Mouse (Mus musculus) adrenal gland, adult 18-20 months (tissue): ENCODE data around the gene Hormad2. TPM values are rescaled to one million over a fixed set of nuclear protein-coding genes. Genes with fewer than 3 reads are reported as not detected.

ENCODE experiments used
- DNase-seq, 2 experiments: peaks; one replicate each; pipeline ENCODE4 v3.0.0; 2021 to 2022; ENCODE audit warnings: low spot score in 2 of 2
- long read RNA-seq, 2 experiments: library from polyadenylated mRNA; stranded (forward); transcript quantifications; one replicate each; pipeline ENCODE4 v2.0.0; 2021
- total RNA-seq, 2 experiments: library from RNA; stranded (reverse); gene quantifications; 1 replicate in 1 of 2; 2 replicates in 1 of 2; pipeline ENCODE4 v1.2.3; 2021

Gene Hormad2
- under 1 TPM; 0.30 to 0.77 TPM for total RNA-seq
- long read RNA-seq, experiment 1: 0 reads
- long read RNA-seq, experiment 2: 0 reads

DNA sequence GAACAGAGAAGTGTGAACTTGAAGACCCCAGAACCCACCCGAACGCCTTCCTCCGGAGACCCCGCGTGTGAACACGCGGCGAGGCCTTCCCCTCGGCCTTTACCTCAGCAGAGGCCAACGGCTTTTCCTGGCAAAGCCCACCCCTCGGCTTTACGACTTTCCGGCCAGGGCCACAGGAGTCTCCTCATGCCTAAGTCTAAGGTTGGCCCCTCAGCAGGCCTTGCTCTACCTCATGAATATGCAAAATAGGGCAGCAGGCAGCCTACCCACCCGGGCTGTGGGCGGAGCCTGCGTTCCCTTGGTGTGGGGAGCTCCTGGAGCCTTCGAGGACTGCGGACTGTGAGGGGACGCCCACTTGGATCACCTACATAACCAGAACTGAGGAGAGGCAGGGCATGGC is at the start of gene Hormad2:
Gene Hormad2 (minus strand): TSS at position 128 of the 400 bp plus-strand sequence.
- DNase-seq: no peak

DNA sequence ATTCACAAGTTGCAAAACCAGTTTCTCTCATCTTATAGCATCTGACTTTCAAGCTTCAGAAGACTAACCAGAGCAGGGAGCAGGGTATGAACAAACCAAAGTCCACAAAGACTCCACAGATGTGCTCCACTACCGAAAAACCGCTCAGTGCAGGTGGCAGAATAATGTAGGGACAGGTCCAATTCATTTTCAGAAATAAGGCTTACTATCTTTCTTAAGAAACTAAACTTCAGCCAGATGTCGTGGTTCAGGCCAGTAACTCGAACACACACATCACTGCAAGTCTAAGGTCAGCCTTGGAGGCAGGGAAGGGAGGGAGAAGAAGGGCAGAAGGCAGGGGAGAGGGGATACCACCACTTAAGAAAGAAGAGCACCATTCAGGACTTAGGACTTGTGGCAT is 48.3 kb upstream of the Hormad2 start:
- no peak for DNase-seq

DNA sequence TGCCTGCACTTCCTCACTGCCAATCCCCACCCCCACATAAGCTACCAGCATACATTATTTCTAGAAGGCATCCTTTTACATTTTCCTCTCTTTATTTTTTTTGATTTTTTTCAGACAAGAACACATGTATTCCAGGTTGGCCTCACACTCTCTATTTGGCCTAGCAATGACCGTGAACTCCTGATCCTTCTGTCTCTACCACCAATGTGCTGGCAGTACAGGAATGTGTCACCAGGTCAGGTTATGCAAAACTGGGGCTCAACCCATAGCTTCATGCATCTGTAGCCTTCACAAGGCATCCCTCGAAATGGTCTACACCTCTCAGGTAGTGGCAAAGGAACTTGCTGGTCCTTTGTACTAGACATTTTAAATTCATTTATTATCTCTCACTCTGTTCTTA is 47.9 kb upstream of the Hormad2 start:
- no peak for DNase-seq

DNA sequence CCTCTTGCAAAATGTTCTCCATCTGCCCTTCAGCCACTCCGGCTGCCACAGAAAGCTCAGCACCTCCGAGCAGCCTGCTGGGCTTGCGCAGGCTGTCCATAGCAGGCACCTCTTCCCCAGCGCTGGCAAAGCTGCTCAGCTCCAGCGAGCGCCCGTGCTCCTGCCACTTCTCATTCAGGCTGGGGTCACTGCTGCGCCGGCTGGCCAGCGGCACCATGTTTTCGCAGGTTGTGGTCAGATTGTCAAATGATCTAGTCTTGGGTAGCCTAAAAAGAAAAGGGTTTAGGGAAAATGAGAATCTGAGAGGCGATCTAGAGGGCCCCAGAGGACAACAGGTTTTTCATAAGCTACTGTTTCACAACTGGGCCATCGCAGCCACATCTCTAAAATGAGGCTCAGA is 47.5 kb upstream of the Hormad2 start:
- DNase-seq: no peak

DNA sequence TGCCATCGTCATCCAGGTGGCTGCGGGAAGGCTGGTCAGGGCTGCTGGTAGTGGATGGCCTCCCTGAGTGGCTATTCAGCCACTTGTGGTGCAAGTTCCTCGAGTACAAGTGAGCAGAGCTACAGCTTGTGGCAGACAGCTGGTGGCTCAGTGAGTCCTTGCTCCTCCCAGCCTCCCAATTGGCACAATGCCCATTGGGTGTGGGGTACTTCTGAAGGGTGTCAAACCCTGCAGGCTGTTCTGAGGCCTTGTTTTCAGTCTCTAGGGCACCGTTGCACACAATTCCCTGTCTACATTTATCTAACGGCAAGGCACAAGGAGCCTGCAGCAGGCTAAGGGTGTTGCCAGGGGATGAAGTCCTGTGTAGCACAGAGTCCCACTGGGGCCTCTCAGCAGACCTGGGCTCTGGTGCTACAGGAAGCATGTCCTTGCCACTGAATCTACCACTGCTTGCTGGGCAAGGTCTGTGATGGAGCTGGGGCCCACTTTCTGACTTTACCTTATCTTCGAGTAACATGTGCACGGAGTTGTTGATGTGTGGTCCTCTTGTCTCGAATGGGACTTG is 46.6 kb upstream of the Hormad2 start:
- peak in 1 of 2 experiments; percentile 19 for DNase-seq

DNA sequence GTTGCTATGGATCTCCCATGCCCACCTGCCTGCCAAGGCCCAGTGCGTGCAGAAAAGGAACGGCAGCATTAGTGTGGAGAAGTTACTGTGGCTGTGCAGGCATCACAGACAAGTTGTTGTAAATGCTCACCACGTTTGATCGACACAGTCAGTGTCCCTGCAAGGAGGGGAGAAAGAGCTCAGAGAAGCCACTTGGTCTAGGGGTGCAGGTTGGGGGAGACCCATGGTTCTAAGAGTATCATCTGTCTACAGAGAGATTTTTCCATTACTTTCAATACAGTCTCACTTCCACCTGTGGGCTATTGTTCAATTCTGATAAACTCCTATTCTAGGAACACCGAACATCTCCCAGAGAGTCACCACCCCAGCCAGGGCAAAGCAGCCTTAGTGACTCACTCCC is 43.6 kb upstream of the Hormad2 start:
- DNase-seq: no peak

DNA sequence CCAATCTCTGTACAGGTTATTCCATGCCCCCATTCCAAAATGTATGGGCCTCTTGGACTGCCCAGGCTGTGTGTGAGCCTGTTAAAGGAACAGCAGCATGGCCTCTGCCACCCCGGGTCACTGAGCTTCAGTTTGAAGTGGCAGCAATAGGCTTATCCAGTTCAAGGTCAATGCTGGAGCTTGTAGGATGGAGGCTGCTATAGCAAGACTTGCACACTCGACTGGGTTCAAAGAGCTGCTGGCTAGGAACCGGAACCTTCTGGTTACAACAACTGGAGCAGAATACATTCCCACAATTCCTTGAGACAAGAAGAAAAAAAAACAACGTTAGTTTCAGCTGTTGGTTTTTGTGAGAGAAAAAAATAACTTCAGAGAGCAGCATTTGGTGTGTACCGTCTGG is 41.7 kb upstream of the Hormad2 start:
- no peak for DNase-seq

DNA sequence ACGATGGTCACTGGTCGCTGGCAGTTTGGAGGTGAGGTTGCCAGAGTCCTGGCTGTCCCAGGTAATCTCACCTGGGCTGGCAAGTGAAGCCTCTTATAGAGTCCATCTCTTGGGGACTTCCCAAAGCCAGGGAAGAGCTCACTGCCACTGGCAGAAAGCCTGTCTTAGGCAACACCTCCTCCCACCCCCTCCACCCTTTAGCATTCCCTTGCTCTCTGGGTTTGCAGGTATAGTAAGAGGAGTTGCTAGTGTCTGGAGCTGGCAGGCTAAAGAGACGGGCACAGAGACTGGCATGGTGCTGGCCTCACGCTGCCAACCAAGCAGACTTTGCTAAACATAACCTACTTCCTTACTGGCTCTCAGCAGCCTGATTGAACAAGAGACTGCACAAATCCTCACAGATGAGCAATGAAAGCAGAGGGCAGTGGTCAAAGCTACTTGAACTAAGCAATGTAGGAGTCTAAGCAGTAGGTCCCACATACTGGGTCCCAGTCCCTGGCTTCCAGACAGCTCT is 35.3 kb upstream of the Hormad2 start:
- no peak for DNase-seq

DNA sequence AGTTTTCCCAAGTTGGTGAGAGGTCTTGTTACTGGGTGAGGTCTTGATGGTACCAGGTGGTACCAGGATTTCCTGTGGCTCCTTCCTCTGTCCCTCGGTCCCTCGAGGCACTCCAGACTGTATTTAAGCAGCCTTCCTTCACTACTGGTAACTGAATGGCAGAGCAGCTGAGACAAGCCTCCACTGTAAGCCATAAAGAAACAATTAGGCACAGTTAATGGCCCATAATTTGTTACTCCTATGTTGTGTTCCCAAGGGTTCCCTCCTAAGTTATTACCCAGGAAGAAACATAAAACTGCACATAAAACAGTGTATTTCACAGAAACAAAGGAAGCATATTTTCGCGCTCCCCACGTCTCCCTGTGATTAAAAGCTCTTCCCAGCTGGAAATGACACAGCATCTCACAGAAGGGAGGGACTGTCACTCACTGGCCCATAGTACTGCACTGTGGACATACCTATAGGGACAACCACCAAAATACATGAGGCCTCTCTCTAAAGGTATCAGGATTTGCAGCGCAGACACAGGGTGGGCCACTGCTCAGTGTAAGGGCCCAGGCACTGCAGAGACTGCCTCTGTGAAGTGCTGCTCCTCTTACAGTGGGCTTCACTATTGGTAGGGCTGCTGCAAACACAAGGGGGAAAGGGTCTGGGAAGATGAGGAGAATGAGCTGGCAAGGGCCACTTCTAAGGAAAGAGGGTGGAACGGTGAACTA is 31.7 kb upstream of the Hormad2 start:
- DNase-seq: no peak

DNA sequence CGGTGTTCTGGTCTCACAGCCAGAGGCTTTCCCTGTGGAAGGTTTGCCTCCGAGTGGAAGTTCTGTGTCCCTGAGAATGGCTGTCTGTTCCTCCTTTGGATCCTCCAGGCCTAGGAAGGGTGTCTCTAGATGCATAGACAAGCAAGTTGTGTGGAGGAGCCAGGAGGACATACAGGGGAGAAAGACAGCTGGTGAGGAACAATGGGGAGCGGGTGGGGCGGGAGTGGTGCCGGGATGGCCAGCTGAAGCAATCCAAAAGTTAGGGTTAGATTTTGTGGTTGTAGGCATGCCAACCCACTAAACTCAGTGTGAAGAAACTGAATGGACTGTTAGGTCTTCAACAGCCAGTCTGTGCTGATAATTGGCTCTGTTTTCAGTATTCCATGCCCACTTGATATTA is 30.8 kb upstream of the Hormad2 start:
- DNase-seq: no peak

DNA sequence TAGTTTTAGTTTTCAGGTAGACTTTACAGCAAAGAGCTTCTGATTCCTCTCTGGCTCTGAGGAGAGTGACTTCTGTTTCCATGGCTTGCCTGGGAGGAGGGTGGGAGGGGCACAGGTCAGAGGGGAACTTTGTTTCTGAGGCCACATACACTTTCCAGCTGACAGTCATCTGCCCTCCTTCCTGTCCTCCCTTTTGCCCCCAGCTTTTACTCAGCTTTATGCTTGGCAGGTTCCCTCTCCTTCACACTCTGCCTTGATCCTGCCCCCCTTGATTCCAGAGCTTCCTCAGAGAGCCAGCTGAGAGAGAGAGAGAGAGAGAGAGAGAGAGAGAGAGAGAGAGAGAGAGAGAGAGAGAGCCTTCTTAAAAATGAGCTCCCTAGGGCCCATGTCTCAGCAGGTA is 30.3 kb upstream of the Hormad2 start:
- DNase-seq: no peak

DNA sequence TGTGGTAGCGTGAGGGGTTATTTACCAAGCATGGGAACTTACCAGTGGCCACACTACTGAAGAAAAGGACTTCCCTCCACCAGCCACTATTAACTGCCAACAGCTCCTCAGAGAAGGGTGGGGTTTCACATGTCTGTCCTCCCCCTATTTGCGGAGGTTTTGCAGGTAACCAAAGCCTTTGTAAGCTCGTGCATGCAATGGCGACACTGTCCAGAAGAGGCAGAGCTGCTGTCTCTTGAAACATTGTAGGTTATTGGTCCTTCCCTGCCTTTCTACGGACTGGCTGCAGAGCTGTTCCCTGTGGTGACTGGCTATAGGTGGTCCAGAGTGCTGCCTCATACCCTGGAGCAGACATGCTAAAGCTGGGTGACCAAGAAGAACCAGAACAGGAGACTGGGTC is 28.2 kb upstream of the Hormad2 start:
- DNase-seq: no peak

DNA sequence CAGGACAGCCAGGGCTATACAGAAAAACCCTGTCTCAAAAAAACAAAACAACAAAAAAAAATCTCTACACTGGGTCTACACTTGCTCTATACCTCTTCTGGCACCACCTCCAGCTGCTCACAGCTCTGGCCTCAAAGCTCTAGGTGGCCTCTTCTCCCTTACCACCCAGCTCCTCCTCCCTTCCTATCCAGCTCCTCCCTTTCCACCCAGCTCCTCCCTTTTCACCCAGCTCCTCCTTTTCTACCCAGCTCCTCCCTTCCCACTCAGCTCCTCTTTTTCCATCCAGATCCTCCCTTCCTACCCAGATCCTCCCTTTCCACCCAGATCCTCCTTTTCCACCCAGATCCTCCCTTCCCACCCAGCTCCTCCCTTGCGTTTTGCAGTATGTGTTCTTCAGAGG is 26.5 kb upstream of the Hormad2 start:
- DNase-seq: no peak

DNA sequence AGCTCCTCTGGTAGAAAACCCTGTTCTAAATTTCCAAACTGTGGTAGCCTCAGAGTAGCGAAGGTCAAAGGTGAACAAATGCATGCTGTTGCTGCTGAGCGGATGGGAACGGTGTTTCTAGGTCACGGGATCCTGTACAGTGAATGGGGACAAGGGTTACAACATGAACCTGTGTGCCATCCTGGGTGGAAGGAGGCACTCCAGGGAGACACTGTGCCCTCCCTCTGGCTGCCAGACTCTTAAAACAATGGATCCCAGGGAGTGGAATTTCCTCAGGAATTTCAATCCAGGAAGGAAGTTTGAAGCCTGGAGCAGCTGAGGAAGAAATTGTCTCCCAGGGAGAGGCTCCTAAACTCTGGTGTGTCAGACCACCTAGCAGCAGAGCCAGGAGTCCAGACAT is 25.3 kb upstream of the Hormad2 start:
- DNase-seq: no peak

DNA sequence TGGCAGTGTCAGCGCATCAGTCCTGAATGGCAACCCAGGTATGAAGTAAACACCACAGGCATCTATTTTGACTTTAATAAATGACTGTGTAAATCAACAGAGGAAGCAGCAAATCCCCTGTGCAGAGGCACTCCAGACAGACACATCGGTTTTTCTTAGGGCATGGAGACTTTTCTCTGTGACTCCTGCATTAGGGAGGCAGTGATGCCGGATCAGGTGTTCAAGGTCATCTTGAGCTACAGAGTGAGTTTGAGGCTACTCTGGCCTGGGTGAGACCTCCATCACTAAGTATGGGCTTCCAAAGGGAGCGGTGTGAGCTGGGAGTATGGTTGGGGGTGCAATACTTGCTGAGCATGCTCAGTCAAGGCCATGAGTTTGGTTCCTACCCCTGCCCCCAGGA is 23.7 kb upstream of the Hormad2 start:
- no peak for DNase-seq

DNA sequence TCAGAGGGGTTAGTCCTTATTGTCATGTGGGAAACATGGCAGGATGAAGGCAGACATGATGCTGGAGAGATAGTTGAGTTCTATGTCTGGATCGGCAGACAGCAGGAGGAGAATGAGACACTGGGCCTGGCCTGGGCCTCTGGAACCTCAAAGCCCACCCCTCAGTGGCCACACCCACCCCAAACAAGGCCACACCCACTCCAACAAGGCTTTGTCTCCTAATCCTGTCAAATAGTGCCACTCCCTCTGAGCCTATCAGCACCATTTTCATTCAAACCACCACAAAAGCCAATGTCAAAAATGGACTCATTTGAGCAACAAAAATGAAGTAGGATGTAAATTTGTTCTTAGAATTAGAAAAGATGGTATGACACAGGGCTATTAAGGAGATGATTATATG is 23.3 kb upstream of the Hormad2 start:
- DNase-seq: no peak

DNA sequence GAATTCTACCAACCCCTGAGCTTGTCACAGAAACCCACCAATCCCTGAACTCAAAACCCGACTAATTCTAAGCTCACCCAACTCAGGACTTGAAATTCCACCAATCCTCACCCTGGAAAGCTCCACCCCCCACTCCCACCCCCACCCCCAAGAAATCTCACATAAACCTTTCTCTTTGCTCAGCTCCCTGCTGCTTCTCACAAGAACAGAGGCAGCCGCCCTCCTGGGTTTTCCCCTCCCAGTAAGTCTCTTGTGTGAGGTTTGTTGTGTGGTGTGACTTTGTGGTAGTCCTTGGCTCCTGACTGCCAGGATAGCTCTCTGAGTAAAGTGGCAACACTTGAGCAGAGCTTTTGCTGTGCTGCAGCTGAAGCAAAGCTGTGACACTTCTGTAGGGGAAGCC is 22.0 kb upstream of the Hormad2 start:
- DNase-seq: no peak

DNA sequence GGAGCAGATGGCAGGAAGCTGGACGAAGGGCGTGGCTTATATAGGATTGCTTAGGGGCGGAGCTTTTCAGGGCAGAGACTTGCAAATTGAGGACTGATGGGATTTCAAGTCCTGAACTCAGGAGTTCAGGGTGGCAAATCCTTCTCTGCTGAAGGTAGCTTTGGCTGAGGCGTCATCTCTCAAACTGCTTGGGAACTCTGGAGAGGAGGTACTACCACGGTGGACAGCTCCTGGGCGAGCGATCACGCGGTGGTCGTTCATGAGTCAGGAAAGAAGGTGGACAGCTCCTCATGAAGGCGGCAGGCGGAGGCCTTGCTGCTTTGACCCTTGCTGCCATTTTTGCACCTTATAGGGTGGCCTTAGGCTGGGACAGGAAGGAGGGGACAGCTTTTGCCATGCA is 20.2 kb upstream of the Hormad2 start:
- no peak for DNase-seq

DNA sequence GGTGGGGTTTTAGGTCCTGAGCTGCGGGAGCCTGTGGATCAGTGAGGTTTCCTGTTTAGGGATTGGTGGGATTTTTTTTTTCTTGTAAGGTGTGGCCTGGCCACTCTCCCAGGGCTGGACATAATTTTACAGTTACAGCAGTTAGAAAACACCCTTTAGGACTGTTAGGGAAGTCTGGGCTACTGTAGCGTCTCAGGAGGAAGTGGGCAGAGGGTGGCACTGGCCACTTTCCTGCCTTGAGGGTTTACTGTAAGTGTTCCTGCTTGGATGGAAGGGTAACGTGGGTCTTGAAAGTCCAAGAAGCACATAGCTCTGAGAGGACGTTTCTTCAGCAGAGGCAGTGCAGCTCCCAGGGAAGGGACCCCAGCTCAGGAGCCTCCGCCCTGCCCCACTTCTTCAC is 19.7 kb upstream of the Hormad2 start:
- no peak for DNase-seq

DNA sequence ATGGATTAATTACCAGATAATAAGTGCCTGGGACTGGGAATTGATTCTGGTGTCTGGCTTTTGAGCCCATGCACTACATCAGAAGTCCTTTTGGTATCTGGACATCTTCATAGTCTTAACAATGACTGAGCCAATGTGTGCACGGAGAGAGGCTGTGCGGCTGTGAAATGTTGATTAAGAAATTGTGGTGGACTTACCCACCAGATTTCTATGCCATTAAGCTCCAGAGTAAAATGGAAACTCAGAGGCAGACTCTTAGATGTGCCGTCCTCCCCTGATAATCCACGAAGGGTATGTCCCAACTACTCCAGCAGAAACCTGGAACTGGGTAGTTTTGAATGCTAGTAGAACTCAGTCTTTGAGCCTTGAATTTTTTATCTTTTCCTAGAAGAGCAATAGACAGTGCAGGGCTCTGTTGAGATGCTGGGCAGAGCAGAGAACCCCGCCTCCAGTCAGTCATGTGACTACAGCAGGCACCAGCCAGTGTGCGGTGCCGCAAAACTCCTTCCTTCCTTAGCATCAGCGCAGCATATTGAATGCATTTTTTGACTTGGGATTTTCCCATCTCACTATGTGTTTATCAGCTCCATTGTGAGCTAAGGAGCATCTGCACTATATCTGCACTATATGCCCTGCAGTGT is 14.1 kb upstream of the Hormad2 start:
- DNase-seq: no peak

DNA sequence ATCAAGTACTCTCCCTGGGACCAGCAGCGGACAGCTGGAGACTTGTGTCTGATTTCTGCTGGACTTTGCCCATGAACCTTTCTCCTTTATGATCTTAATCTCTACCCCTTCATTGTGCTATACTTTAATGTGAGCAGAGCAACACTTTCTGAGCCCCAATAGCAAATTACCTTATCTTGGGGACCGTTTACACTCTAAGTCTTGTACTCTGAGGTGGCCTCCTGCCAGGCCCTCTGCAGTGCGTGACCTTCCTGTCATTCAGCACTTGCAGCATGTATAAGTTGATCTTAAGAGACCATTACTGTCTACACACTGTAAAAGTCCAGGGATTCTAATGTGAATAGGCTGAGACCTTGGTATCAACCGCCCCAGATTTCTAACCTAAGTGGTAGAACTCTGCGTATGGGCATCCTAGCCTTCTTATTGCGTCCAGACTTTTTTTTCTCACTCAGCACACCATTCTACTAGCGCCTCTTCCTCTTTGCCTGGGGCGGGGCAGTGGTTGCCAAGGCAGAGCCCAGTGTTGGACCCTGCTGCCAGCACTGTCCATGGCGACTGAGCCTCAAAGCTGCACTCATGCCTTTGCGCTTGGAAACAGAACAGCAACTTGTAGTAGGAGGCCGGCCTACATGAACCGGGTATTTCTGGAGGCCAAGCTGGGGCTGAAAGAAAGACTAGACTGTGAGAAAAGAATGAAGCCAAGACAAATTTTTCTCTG is 11.7 kb upstream of the Hormad2 start:
- DNase-seq: no peak

DNA sequence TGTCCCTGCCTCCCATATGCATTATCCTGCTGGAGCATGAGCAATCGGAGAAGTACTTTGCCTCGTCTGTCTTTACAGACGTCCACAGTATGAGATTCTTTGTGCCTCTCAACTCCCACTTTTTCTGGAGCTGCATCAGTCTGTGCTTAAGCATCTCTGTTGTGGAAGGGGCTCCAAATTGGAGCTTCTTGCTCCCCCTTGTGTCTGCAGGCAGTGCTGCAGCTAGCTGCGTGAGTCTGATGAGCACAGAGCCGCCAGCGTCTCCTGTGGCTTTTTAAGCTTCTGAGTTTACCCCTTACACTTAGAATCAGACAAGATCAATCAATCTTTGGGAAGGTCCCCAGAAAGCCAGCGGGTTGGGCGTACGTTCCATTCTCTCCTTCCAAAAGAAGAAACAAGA is 10.2 kb upstream of the Hormad2 start:
- DNase-seq: peak; percentile 40 to 65
